Mouse (Mus musculus): ENCODE measurements at regions not wholly inside any gene's neighbourhood (a gene's known extent, or its start where the extent isn't known, plus 50 kb on each side); places are given as distances from the start of the nearest gene placed in this dataset.

DNA sequence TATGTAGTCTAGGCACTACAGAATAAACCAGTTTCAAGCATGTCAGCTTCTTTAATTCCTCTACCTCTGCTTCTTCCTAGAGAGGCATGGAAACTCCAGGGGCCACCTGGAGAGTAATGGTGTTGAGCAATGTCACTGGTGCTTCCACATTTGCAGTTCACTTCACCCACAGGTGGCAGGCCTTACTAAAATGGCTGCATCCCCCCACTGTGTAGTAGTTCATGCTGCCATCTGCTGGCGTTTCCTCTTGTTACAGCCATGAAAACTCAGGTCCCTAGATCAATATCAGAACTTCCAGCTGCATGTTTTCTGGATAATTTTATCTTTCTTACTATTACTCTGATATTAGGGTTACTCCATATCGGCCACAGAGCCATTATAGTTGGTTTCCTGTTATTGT is 336.2 kb upstream of the 2610001J05Rik start:
- TF ChIP-seq POLR2A (IDR thresholded peaks at IDR 0.05; ENCODE audit: low read depth, low read length) (no peak), CTCF (IDR thresholded peaks at IDR 0.05; ENCODE audit: borderline replicate concordance, insufficient read depth, low read length) (peak; percentile 48; the same call in 1 of the 2 replicates)
